Mouse (Mus musculus): ENCODE results near the gene Arl2. TPM values are rescaled to one million over a fixed set of nuclear protein-coding genes. Genes with fewer than 3 reads are reported as not detected.

Gene Arl2
- 78.2 and 83.4 TPM in 2 replicates for polyA plus RNA-seq (2016; fragmentation: Nextera tagmentation; extraction: Ambion mirVana)

GRCm38 (mm10) chr19:6141394-6141749 is at the start of gene Arl2:
Gene Arl2 (minus strand): TSS chr19:6141548.
- ATAC-seq (ENCODE audit: insufficient number of reproducible peaks, insufficient read depth, low FRiP score, low TSS enrichment, low read depth): peak; percentile 56
- Histone ChIP-seq H3K4me3 (replicated peaks) (peak within 1 kb of the TSS; percentile 64), H3K27me3 (no peaks in the 10 kb centered on the region), H3K4me2 (peak within 1 kb of the TSS; percentile 83), H3K9me3 (no peaks in the 10 kb centered on the region), H3K36me3 (peaks cover 14% of the 10 kb centered on the region), H3K4me1 (replicated peaks) (peaks cover 14% of the 10 kb centered on the region), H3K27ac (peak within 1 kb of the TSS; percentile 98), H3K9ac (replicated peaks) (peak within 1 kb of the TSS; percentile 86)
- WGBS: under 1% methylated on average over 15 of the region's 15 CpGs

DNA sequence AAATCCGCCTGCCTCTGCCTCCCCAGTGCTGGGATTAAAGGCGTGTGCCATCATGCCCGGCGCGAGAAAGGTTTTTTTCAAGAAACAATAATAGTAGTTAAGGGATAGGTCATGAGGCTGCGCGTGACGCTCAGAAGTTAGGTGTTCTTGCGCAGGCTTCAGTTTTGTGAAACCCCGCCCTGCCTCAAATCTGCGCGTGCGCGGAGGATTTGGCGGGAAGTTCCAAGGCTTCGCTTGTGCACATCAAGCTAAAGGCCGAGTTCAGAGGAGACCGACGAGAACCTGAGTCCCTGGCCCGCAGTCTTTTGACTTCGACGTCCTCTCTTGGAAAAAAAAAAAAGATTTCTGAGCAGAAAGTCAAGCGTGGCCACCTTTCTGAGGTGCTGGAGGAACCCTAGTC is 42.8 kb upstream of the Arl2 start, which contains the start of gene Majin:
TSS of gene Majin (plus strand) at position 258 of the 400 bp plus-strand sequence.
- WGBS: 85% methylated on average over 23 of the region's 23 CpGs
- no peaks in the 10 kb centered on the region for H3K9me3 ChIP-seq
- no peak within 1 kb of the TSS for H3K9ac ChIP-seq (replicated peaks)
- no peak within 1 kb of the TSS for H3K4me2 ChIP-seq
- no peak within 1 kb of the TSS for H3K27ac ChIP-seq
- no peaks in the 10 kb centered on the region for H3K36me3 ChIP-seq
- no peak for ATAC-seq (ENCODE audit: insufficient number of reproducible peaks, insufficient read depth, low FRiP score, low TSS enrichment, low read depth)
- no peaks in the 10 kb centered on the region for H3K27me3 ChIP-seq
- no peak within 1 kb of the TSS for H3K4me3 ChIP-seq (replicated peaks)
- 0 out of 2 replicates have a peak, but pooled peaks cover 5% of the 10 kb centered on the region for H3K4me1 ChIP-seq (replicated peaks)

- 9% methylated on average over 3 of the region's 3 CpGs for WGBS
- ATAC-seq (ENCODE audit: insufficient number of reproducible peaks, insufficient read depth, low FRiP score, low TSS enrichment, low read depth): no peak
- H3K9me3 ChIP-seq: no peaks in the 10 kb centered on the region
These were observed 41.2 kb upstream of the Arl2 start for GRCm38 (mm10) chr19:6182534-6182933.

GRCm38 (mm10) chr19:6181629-6182028 is 40.3 kb upstream of the Arl2 start:
- H3K9me3 ChIP-seq: no peaks in the 10 kb centered on the region
- H3K27ac ChIP-seq: no peak overlapping the region
- 0 out of 2 replicates have a peak, but pooled peaks cover 5% of the 10 kb centered on the region for H3K4me1 ChIP-seq (replicated peaks)
- no peaks in the 10 kb centered on the region for H3K36me3 ChIP-seq
- ATAC-seq (ENCODE audit: insufficient number of reproducible peaks, insufficient read depth, low FRiP score, low TSS enrichment, low read depth): no peak
- H3K9ac ChIP-seq (replicated peaks): no peak overlapping the region
- H3K4me2 ChIP-seq: no peak overlapping the region
- no peaks in the 10 kb centered on the region for H3K27me3 ChIP-seq
- H3K4me3 ChIP-seq (replicated peaks): no peak overlapping the region
- WGBS: 20% methylated on average over 5 of the region's 5 CpGs

More at GRCm38 (mm10) chr19:6182534-6182933, 41.2 kb upstream of the Arl2 start:
- no peak overlapping the region for H3K4me3 ChIP-seq (replicated peaks)
- H3K4me2 ChIP-seq: no peak overlapping the region
- no peak overlapping the region for H3K27ac ChIP-seq
- 0 out of 2 replicates have a peak, but pooled peaks cover 5% of the 10 kb centered on the region for H3K4me1 ChIP-seq (replicated peaks)
- no peak overlapping the region for H3K9ac ChIP-seq (replicated peaks)
- H3K36me3 ChIP-seq: no peaks in the 10 kb centered on the region
- H3K27me3 ChIP-seq: no peaks in the 10 kb centered on the region

DNA sequence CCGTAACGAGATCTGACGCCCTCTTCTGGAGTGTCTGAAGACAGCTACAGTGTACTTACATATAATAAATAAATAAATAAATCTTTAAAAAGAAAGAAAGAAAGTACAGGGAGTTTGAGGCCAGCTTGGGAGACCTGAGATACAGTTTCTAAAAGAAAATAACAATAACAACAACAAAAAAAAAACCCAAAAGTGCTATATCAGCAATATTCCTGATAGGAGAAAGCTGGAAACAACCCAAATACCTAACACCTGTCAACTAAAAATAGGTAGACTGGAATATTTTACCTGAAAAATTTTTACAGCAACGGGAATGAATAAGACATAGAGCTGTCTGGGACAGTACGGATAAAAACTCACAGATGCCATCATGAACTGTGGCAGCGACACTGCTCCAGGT is 37.4 kb upstream of the Arl2 start:
- H3K4me2 ChIP-seq: no peak overlapping the region
- H3K4me3 ChIP-seq (replicated peaks): no peak overlapping the region
- no peak overlapping the region for H3K27ac ChIP-seq
- no peak overlapping the region for H3K9ac ChIP-seq (replicated peaks)
- H3K27me3 ChIP-seq: no peaks in the 10 kb centered on the region
- no peaks in the 10 kb centered on the region for H3K36me3 ChIP-seq
- 95% methylated on average over 6 of the region's 6 CpGs for WGBS
- no peak for ATAC-seq (ENCODE audit: insufficient number of reproducible peaks, insufficient read depth, low FRiP score, low TSS enrichment, low read depth)
- no peaks in the 10 kb centered on the region for H3K9me3 ChIP-seq
- H3K4me1 ChIP-seq (replicated peaks): 0 out of 2 replicates have a peak, but pooled peaks cover 5% of the 10 kb centered on the region

GRCm38 (mm10) chr19:6174771-6175170 is 33.4 kb upstream of the Arl2 start:
- Histone ChIP-seq H3K27me3 (peaks cover 4% of the 10 kb centered on the region; the same call in 1 of the 2 replicates), H3K4me2 (no peak overlapping the region), H3K4me1 (replicated peaks) (no peaks in the 10 kb centered on the region), H3K27ac (no peak overlapping the region), H3K9ac (replicated peaks) (no peak overlapping the region), H3K9me3 (no peaks in the 10 kb centered on the region), H3K36me3 (no peaks in the 10 kb centered on the region), H3K4me3 (replicated peaks) (no peak overlapping the region)
- 39% methylated on average over 5 of the region's 5 CpGs for WGBS
- no peak for ATAC-seq (ENCODE audit: insufficient number of reproducible peaks, insufficient read depth, low FRiP score, low TSS enrichment, low read depth)

- no peak overlapping the region for H3K4me3 ChIP-seq (replicated peaks)
- WGBS: 80% methylated on average over 8 of the region's 8 CpGs
- ATAC-seq (ENCODE audit: insufficient number of reproducible peaks, insufficient read depth, low FRiP score, low TSS enrichment, low read depth): no peak
- no peak overlapping the region for H3K9ac ChIP-seq (replicated peaks)
- H3K4me2 ChIP-seq: no peak overlapping the region
- no peak overlapping the region for H3K27ac ChIP-seq
- H3K4me1 ChIP-seq (replicated peaks): no peaks in the 10 kb centered on the region
- H3K36me3 ChIP-seq: no peaks in the 10 kb centered on the region
- H3K27me3 ChIP-seq: peaks cover 4% of the 10 kb centered on the region; the same call in 1 of the 2 replicates
- H3K9me3 ChIP-seq: no peaks in the 10 kb centered on the region
These were observed 29.9 kb upstream of the Arl2 start for GRCm38 (mm10) chr19:6171215-6171614.

- WGBS: 74% methylated on average over 4 of the region's 4 CpGs
- no peak overlapping the region for H3K4me2 ChIP-seq
- no peak overlapping the region for H3K27ac ChIP-seq
- ATAC-seq (ENCODE audit: insufficient number of reproducible peaks, insufficient read depth, low FRiP score, low TSS enrichment, low read depth): no peak
- no peaks in the 10 kb centered on the region for H3K36me3 ChIP-seq
- H3K4me1 ChIP-seq (replicated peaks): no peaks in the 10 kb centered on the region
- H3K4me3 ChIP-seq (replicated peaks): no peak overlapping the region
- H3K9ac ChIP-seq (replicated peaks): no peak overlapping the region
- H3K9me3 ChIP-seq: no peaks in the 10 kb centered on the region
- peaks cover 4% of the 10 kb centered on the region; the same call in 1 of the 2 replicates for H3K27me3 ChIP-seq
These were observed 25.4 kb upstream of the Arl2 start for GRCm38 (mm10) chr19:6166750-6167149.

- ATAC-seq (ENCODE audit: insufficient number of reproducible peaks, insufficient read depth, low FRiP score, low TSS enrichment, low read depth): no peak
- H3K4me2 ChIP-seq: no peak overlapping the region
- WGBS: 72% methylated on average over 10 of the region's 10 CpGs
- H3K4me3 ChIP-seq (replicated peaks): no peak overlapping the region
- H3K4me1 ChIP-seq (replicated peaks): no peaks in the 10 kb centered on the region
- H3K36me3 ChIP-seq: no peaks in the 10 kb centered on the region
- H3K9ac ChIP-seq (replicated peaks): 0 out of 2 replicates have a peak overlapping the region, but pooled peaks have one; percentile 4
- H3K27ac ChIP-seq: no peak overlapping the region
- no peaks in the 10 kb centered on the region for H3K27me3 ChIP-seq
- H3K9me3 ChIP-seq: no peaks in the 10 kb centered on the region
These were observed 22.7 kb upstream of the Arl2 start for GRCm38 (mm10) chr19:6163872-6164547.

- Histone ChIP-seq H3K9ac (replicated peaks) (no peak overlapping the region), H3K27ac (no peak overlapping the region), H3K4me3 (replicated peaks) (no peak overlapping the region), H3K9me3 (no peaks in the 10 kb centered on the region), H3K4me2 (no peak overlapping the region), H3K27me3 (no peaks in the 10 kb centered on the region), H3K36me3 (no peaks in the 10 kb centered on the region), H3K4me1 (replicated peaks) (no peaks in the 10 kb centered on the region)
- no peak for ATAC-seq (ENCODE audit: insufficient number of reproducible peaks, insufficient read depth, low FRiP score, low TSS enrichment, low read depth)
- 75% methylated on average over 6 of the region's 6 CpGs for WGBS
These were observed 15.9 kb upstream of the Arl2 start for GRCm38 (mm10) chr19:6157220-6157619.

DNA sequence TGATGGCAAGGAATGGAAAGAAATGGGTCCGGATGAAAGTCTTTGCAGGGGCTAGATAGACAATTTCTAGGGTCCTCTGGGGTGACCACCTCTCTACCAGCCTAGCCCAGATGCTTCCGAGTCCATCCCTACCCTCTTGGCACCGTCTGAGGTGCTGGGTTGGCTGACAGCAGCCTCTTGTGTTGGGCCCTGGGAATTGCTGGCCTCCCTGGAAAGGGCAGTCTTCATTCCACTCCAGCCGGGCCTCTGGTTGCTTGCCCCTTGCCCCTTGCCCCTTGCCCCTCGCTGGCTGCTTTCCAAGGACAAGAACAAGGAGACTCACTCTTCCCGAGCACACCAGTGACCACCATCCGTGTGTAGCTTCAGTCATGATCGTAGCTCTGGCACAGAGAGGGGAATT is 15.0 kb upstream of the Arl2 start:
- Histone ChIP-seq H3K4me2 (no peak overlapping the region), H3K27me3 (no peaks in the 10 kb centered on the region), H3K4me3 (replicated peaks) (no peak overlapping the region), H3K9ac (replicated peaks) (no peak overlapping the region), H3K27ac (no peak overlapping the region), H3K36me3 (no peaks in the 10 kb centered on the region), H3K4me1 (replicated peaks) (no peaks in the 10 kb centered on the region), H3K9me3 (no peaks in the 10 kb centered on the region)
- no peak for ATAC-seq (ENCODE audit: insufficient number of reproducible peaks, insufficient read depth, low FRiP score, low TSS enrichment, low read depth)
- WGBS: 61% methylated on average over 8 of the region's 8 CpGs

- Histone ChIP-seq H3K9me3 (no peaks in the 10 kb centered on the region), H3K27ac (no peak overlapping the region), H3K4me3 (replicated peaks) (no peak overlapping the region), H3K27me3 (no peaks in the 10 kb centered on the region), H3K4me2 (no peak overlapping the region), H3K9ac (replicated peaks) (no peak overlapping the region), H3K36me3 (no peaks in the 10 kb centered on the region), H3K4me1 (replicated peaks) (no peaks in the 10 kb centered on the region)
- 84% methylated on average over 9 of the region's 9 CpGs for WGBS
- no peak for ATAC-seq (ENCODE audit: insufficient number of reproducible peaks, insufficient read depth, low FRiP score, low TSS enrichment, low read depth)
These were observed 13.8 kb upstream of the Arl2 start for GRCm38 (mm10) chr19:6155174-6155573.
